Mouse (Mus musculus) lung, embryonic 16.5 days (tissue): ENCODE measurements around the gene Hmbs. TPM values are rescaled to one million over a fixed set of nuclear protein-coding genes. Genes with fewer than 3 reads are reported as not detected.
A peak's percentile ranks its signal among the peaks of the same experiment; 100 is the strongest.
"Not testable (repeated sequence)": the region's sequence is repeated elsewhere in the genome, so short reads cannot be mapped to it uniquely, and the experiment has no call there.

Experiments used
- ATAC-seq: fragments of 200-750 bp; cut with Nextera tagmentation; 2 replicates; pipeline ENCODE4 v1.8.0; 2017; ENCODE audit warnings: low read depth, mild to moderate bottlenecking, moderate library complexity
- H3K27ac ChIP-seq: fragments of 300-500 bp; sonication (generic); 2 replicates; pipeline ENCODE4 v1.5.1; 2014; ENCODE audit warnings: mild to moderate bottlenecking, control low read depth, low read length
- H3K27me3 ChIP-seq: fragments of 300-500 bp; sonication (generic); 2 replicates; pipeline ENCODE4 v1.6.1; 2014; ENCODE audit warnings: low read depth, low read length, mixed read lengths; ENCODE audit not compliant: control insufficient read depth, insufficient read depth
- H3K36me3 ChIP-seq: fragments of 300-500 bp; sonication (generic); 2 replicates; pipeline ENCODE4 v1.6.1; 2014; ENCODE audit warnings: low read length; ENCODE audit not compliant: control insufficient read depth, insufficient read depth
- H3K4me1 ChIP-seq: fragments of 300-500 bp; sonication (generic); replicated peaks from 2 replicates; pipeline ENCODE4 v1.6.1; 2014; ENCODE audit warnings: low read length, mixed read lengths; ENCODE audit not compliant: control insufficient read depth, insufficient read depth
- H3K4me2 ChIP-seq: fragments of 300-500 bp; sonication (generic); 2 replicates; pipeline ENCODE4 v1.6.1; 2014; ENCODE audit warnings: low read depth, low read length, control low read depth
- H3K4me3 ChIP-seq: fragments of 300-500 bp; sonication (generic); 2 replicates; pipeline ENCODE4 v1.5.1; 2014; ENCODE audit warnings: mild to moderate bottlenecking, low read length, control low read depth
- H3K9ac ChIP-seq: fragments of 300-500 bp; sonication (generic); 2 replicates; pipeline ENCODE4 v1.6.1; 2014; ENCODE audit warnings: low read length, control low read depth
- H3K9me3 ChIP-seq: fragments of 300-500 bp; sonication (generic); 2 replicates; pipeline ENCODE4 v1.6.1; 2016; ENCODE audit warnings: low read length; ENCODE audit not compliant: control insufficient read depth
- WGBS: fragments of 180-500 bp; shearing (Covaris S2); extraction: QIAGEN DNeasy Blood & Tissue Kit; methylation state at CpG from one replicate; pipeline ENCODE4 v1.1.7; 2014; 5-methylcytosine and 5-hydroxymethylcytosine counted together
- polyA plus RNA-seq: library from polyadenylated mRNA; unstranded; fragments of >200 nt; fragmentation: Nextera tagmentation; extraction: Ambion mirVana; gene quantifications from 2 replicates; pipeline ENCODE4 v1.2.1, GENCODE M21; 2015

Gene Hmbs
- polyA plus RNA-seq, 1 experiment from 2014 or later: 110 TPM

- no peak overlapping the region for H3K27ac ChIP-seq
- no peak for ATAC-seq
- WGBS: 53% methylated on average over 9 of the region's 9 CpGs
Observed at GRCm38 (mm10) chr9:44337436-44338169, 6.4 kb downstream of the Hmbs start.

GRCm38 (mm10) chr9:44336964-44337363 lies 7.1 kb downstream of the Hmbs start:
- H3K27ac ChIP-seq: no peak overlapping the region
- WGBS: 43% methylated on average over 3 of the region's 3 CpGs

More at GRCm38 (mm10) chr9:44337436-44338169, 6.4 kb downstream of the Hmbs start:
- Histone ChIP-seq H3K9me3 (no peaks in the 10 kb centered on the region), H3K4me3 (peak overlapping the region; percentile 91), H3K9ac (peak overlapping the region; percentile 59; the same call in 1 of the 2 replicates), H3K36me3 (peaks cover 24% of the 10 kb centered on the region), H3K4me2 (peak overlapping the region; percentile 72), H3K4me1 (peaks cover 19% of the 10 kb centered on the region), H3K27me3 (no peaks in the 10 kb centered on the region)

GRCm38 (mm10) chr9:44336513-44336912 lies 7.5 kb downstream of the Hmbs start:
- H3K4me1 ChIP-seq: peaks cover 15% of the 10 kb centered on the region
- 31% methylated on average over 4 of the region's 4 CpGs for WGBS
- peak overlapping the region; percentile 59 for H3K9ac ChIP-seq
- peak overlapping the region; percentile 91 for H3K4me3 ChIP-seq
- not testable (repeated sequence) for ATAC-seq, H3K9me3 ChIP-seq, H3K27me3 ChIP-seq, H3K27ac ChIP-seq
- H3K4me2 ChIP-seq: peak overlapping the region; percentile 72
- peaks cover 29% of the 10 kb centered on the region for H3K36me3 ChIP-seq

More at GRCm38 (mm10) chr9:44336964-44337363, 7.1 kb downstream of the Hmbs start:
- no peaks in the 10 kb centered on the region for H3K27me3 ChIP-seq
- no peak for ATAC-seq
- H3K4me1 ChIP-seq: peaks cover 15% of the 10 kb centered on the region
- peak overlapping the region; percentile 59 for H3K9ac ChIP-seq
- no peaks in the 10 kb centered on the region for H3K9me3 ChIP-seq
- peak overlapping the region; percentile 91 for H3K4me3 ChIP-seq
- peak overlapping the region; percentile 72 for H3K4me2 ChIP-seq
- H3K36me3 ChIP-seq: peaks cover 27% of the 10 kb centered on the region

DNA sequence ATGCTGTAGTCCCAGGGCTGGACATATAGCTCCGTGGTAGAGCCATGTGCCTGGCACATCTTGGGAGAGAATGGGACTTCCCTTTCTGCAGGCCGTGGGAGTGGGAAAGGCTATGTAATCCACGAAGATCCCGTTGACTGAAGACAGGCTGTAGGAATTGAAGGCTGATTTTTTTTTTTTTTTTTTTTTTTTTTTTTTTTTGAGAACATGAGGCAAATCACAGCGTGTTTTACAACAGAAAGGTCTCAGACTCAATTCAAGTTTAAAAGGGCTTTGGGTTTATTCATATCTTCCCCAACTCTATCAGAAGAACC lies 8.0 kb downstream of the Hmbs start:
- Histone ChIP-seq H3K9me3 (no peaks in the 10 kb centered on the region), H3K27me3 (no peaks in the 10 kb centered on the region), H3K36me3 (peaks cover 30% of the 10 kb centered on the region), H3K27ac (peak overlapping the region; percentile 98), H3K9ac (peak overlapping the region; percentile 98), H3K4me3 (peak overlapping the region; percentile 91), H3K4me1 (peaks cover 15% of the 10 kb centered on the region), H3K4me2 (peak overlapping the region; percentile 72)
- 4% methylated on average over 5 of the region's 5 CpGs for WGBS
- no peak for ATAC-seq

DNA sequence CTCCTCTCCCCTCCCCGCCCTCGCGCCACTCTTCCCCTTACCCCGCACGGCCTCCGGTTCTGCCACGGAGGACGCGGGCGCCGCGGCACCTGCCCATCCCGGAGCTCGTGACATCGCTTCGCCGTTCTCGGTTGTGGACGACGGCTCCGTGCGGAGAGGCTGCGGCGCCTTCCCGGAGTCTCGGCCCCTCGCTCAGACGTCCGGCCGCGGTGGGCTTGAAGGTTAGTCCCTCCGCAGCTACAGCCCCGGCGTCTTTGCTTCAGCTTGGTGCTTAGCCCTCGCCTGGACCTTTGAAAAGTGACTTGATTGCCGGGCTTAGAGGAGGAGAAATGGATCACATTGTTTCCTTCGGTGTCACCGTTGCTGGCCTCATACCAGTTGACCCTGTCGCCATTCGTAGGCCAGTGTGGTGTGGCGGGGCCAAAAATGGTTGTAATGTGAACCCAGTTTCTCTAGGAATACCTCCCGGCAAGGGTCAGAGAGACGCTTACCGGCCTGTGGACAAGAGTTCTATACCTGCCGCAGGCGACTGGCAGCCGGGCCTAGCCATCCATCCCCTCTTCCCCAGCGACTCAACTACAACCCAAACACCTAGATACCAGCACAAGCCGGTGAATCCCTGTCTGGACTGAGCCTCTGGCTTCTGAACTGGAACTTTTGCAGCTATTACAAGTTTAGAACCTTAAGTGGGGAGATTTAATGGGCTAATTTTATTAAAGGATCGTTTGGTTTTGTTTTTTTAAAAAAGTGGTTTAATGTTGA lies 8.5 kb downstream of the Hmbs start:
- under 1% methylated on average over 50 of the region's 50 CpGs for WGBS
- Histone ChIP-seq H3K4me1 (peaks cover 15% of the 10 kb centered on the region), H3K4me2 (peak overlapping the region; percentile 72), H3K36me3 (peaks cover 33% of the 10 kb centered on the region), H3K27ac (peak overlapping the region; percentile 98), H3K27me3 (no peaks in the 10 kb centered on the region), H3K9ac (peak overlapping the region; percentile 98), H3K9me3 (no peaks in the 10 kb centered on the region), H3K4me3 (peak overlapping the region; percentile 91)
- no peak for ATAC-seq

GRCm38 (mm10) chr9:44334396-44335330 lies 9.4 kb downstream of the Hmbs start, which contains the start of gene H2afx:
H2afx (plus strand) TSS chr9:44334694.
- H3K27ac ChIP-seq: peak within 1 kb of the TSS; percentile 98
- H3K36me3 ChIP-seq: peaks cover 36% of the 10 kb centered on the region
- peaks cover 15% of the 10 kb centered on the region for H3K4me1 ChIP-seq
- peak within 1 kb of the TSS; percentile 91 for H3K4me3 ChIP-seq
- no peaks in the 10 kb centered on the region for H3K9me3 ChIP-seq
- ATAC-seq: peak; percentile 95
- peak within 1 kb of the TSS; percentile 72 for H3K4me2 ChIP-seq
- H3K9ac ChIP-seq: peak within 1 kb of the TSS; percentile 98
- H3K27me3 ChIP-seq: no peaks in the 10 kb centered on the region
- WGBS: under 1% methylated on average over 87 of the region's 91 CpGs

- Histone ChIP-seq H3K4me3 (no peak overlapping the region), H3K9me3 (no peaks in the 10 kb centered on the region), H3K4me1 (peaks cover 15% of the 10 kb centered on the region), H3K27ac (no peak overlapping the region), H3K4me2 (no peak overlapping the region), H3K36me3 (peaks cover 26% of the 10 kb centered on the region), H3K27me3 (no peaks in the 10 kb centered on the region), H3K9ac (no peak overlapping the region)
- no peak for ATAC-seq
- WGBS: 93% methylated on average over 13 of the region's 13 CpGs
Observed at GRCm38 (mm10) chr9:44332918-44333638, 10.9 kb downstream of the Hmbs start.

DNA sequence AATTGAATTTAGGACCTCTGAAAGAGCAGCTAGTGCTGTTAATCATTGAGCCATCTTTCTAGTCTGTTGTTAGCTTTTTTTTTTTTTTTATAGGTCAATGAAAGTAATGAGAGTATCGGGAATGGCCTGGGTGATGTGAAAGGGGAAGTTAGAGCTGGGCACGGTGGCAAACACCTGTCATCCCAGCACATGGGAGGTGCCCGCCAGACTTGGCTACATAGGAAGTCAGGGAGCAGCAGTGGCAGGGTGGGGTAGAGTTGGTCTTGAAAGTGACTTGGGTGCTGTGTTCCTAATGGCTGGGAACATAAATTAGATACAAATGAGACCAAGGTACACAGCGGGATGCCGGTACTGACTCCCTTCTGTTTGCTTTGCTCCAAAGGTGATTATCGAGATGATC lies 13.3 kb downstream of the Hmbs start:
- no peak overlapping the region for H3K4me2 ChIP-seq
- WGBS: 93% methylated on average over 6 of the region's 6 CpGs
- no peak overlapping the region for H3K4me3 ChIP-seq
- peaks cover 9% of the 10 kb centered on the region for H3K4me1 ChIP-seq
- no peaks in the 10 kb centered on the region for H3K27me3 ChIP-seq
- H3K9me3 ChIP-seq: no peaks in the 10 kb centered on the region
- no peak overlapping the region for H3K9ac ChIP-seq
- peaks cover 26% of the 10 kb centered on the region for H3K36me3 ChIP-seq
- no peak overlapping the region for H3K27ac ChIP-seq
- no peak for ATAC-seq
